Mouse (Mus musculus) layer of hippocampus, postnatal 25 days (tissue): ENCODE results near the gene Abcf2. TPM values are rescaled to one million over a fixed set of nuclear protein-coding genes. Genes with fewer than 3 reads are reported as not detected.

ENCODE experiments used
- DNase-seq, 2 experiments: peaks; one replicate each; pipeline ENCODE4 v3.0.0; 2022; ENCODE audit warnings: mixed read lengths in 2 of 2, low spot score in 1 of 2; ENCODE audit errors: extremely low spot score in 1 of 2
- microRNA-seq, 2 experiments: library from miRNA; unstranded; fragments of <30 nt; microRNA quantifications; one replicate each; pipeline ENCODE4 v1.2.0; 2021
- total RNA-seq, 2 experiments: library from RNA; stranded (reverse); gene quantifications; 2 replicates each; pipeline ENCODE4 v1.2.3; 2021

Abcf2 gene
- total RNA-seq, 2 experiments from 2014 or later, result 72.6 to 80.0 TPM

GRCm38 (mm10) chr5:24535731-24536130 is 41.5 kb downstream of the Abcf2 start:
- no peak for DNase-seq

- DNase-seq, result no peak
Observed at GRCm38 (mm10) chr5:24534292-24534691, 43.0 kb downstream of the Abcf2 start.

- no peak for DNase-seq
Observed at GRCm38 (mm10) chr5:24533391-24533790, 43.9 kb downstream of the Abcf2 start.

GRCm38 (mm10) chr5:24530042-24530689 is 47.1 kb downstream of the Abcf2 start:
- DNase-seq, result peak; percentile 93 to 97

GRCm38 (mm10) chr5:24527780-24528179 is 49.5 kb downstream of the Abcf2 start:
- no peak for DNase-seq

GRCm38 (mm10) chr5:24526889-24527230 is 50.4 kb downstream of the Abcf2 start, which contains the start of gene Gbx1:
TSS of gene Gbx1 (minus strand) at chr5:24527202.
- DNase-seq, result no peak

- no peak for DNase-seq
Observed at GRCm38 (mm10) chr5:24526190-24526888, 50.9 kb downstream of the Abcf2 start.

GRCm38 (mm10) chr5:24525360-24526189 is 51.7 kb downstream of the Abcf2 start:
- DNase-seq, result no peak

GRCm38 (mm10) chr5:24524522-24524921 is 52.7 kb downstream of the Abcf2 start:
- no peak for DNase-seq

- no peak for DNase-seq
Observed at GRCm38 (mm10) chr5:24523806-24524205, 53.5 kb downstream of the Abcf2 start.

- DNase-seq, result no peak
Observed at GRCm38 (mm10) chr5:24521366-24521765, 55.9 kb downstream of the Abcf2 start.

Small RNA genes within 50 kb of the gene (microRNA-seq; reads per million reads assigned to microRNA genes)
- gene Mir671, result 2,550 to 3,490 reads per million in 2 experiments

Other genes with a start within 250 kb of the Abcf2 start
- 10 to 100 TPM; 20.1 to 21.9 TPM for gene Kcnh2, start 225.9 kb downstream of the Abcf2 start, total RNA-seq
- gene Nos3, start 212.7 kb downstream of the Abcf2 start, total RNA-seq, result 1 to 10 TPM; 6.7 to 8.4 TPM
- gene Atg9b, start 185.3 kb downstream of the Abcf2 start, total RNA-seq, result 1 to 10 TPM; 2.6 to 3.3 TPM
- 10 to 100 TPM; 52.3 to 54.1 TPM for gene Abcb8, start 183.8 kb downstream of the Abcf2 start, total RNA-seq
- under 1 TPM in 1 of 2 experiments, not detected in 1; 0.30 TPM for gene Asic3, start 164.1 kb downstream of the Abcf2 start, total RNA-seq
- gene Cdk5, start 153.9 kb downstream of the Abcf2 start, total RNA-seq, result 100 to 1,000 TPM; 126 to 130 TPM
- gene Slc4a2, start 153.6 kb downstream of the Abcf2 start, total RNA-seq, result 10 to 100 TPM; 31.7 to 34.4 TPM
- 100 to 1,000 TPM; 119 to 121 TPM for gene Fastk, start 132.2 kb downstream of the Abcf2 start, total RNA-seq
- gene Tmub1, start 129.6 kb downstream of the Abcf2 start, total RNA-seq, result 10 to 100 TPM; 21.2 to 27.2 TPM
- 100 to 1,000 TPM; 611 to 653 TPM for gene Agap3, start 125.3 kb downstream of the Abcf2 start, total RNA-seq
- under 1 TPM; 0.10 to 0.16 TPM for gene Gbx1, start 50.3 kb downstream of the Abcf2 start, total RNA-seq
- under 1 TPM; 0.27 to 0.52 TPM for gene Asb10, start 36.5 kb downstream of the Abcf2 start, total RNA-seq
- not detected for gene 4931409K22Rik, start 20.7 kb downstream of the Abcf2 start, total RNA-seq
- gene Chpf2, start 9.3 kb upstream of the Abcf2 start, total RNA-seq, result 10 to 100 TPM; 55.5 to 79.0 TPM
- 10 to 100 TPM; 91.4 to 93.2 TPM for gene Smarcd3, start 46.9 kb upstream of the Abcf2 start, total RNA-seq
- 10 to 100 TPM; 65.8 to 70.7 TPM for gene Nub1, start 108.1 kb upstream of the Abcf2 start, total RNA-seq
- 1 to 10 TPM in 1 of 2 experiments, under 1 TPM in 1; 0.79 to 1.3 TPM for gene Wdr86, start 153.3 kb upstream of the Abcf2 start, total RNA-seq
- 1 to 10 TPM in 1 of 2 experiments, not detected in 1; 1.4 TPM for gene Crygn, start 180.5 kb upstream of the Abcf2 start, total RNA-seq